Mouse (Mus musculus) CH12.LX (cell line): ENCODE measurements around the gene Macrod2.

Experiments
- ZKSCAN1 ChIP-seq: IDR thresholded peaks from 2 replicates; pipeline ENCODE4 v1.6.1; 2012; ENCODE audit warnings: low read depth, inconsistent platforms, low read length, improper control_type of control experiment, borderline replicate concordance
- ZNF384 ChIP-seq: IDR thresholded peaks from 2 replicates; pipeline ENCODE4 v1.6.1; 2012; ENCODE audit warnings: low read depth, low read length, improper control_type of control experiment, inconsistent platforms

DNA sequence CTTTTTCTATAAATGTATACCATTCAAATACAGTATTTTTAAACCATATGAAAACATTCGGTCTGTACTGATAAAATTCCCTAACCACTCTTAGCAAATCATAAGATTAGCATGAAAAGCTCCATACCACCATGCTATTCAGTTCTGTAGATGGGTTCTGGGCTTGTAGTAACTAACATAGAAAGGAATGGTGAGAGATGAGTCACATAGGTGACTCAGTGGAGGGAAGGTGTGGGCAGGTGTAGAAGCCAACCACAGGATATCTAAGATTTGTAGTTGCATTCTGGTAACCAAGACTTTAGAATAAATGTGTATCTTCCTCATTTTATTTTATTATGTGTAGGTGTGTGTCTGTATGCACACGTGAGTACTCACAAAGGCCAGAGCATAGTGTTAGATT, 166.3 kb downstream of the Macrod2 start:
- TF ChIP-seq ZKSCAN1 (no peak), ZNF384 (no peak)
